Mouse (Mus musculus) thymus, postnatal 10 days (tissue): ENCODE data around the gene Iars.

Source experiments
- DNase-seq, 2 experiments: peaks; one replicate each; pipeline ENCODE4 v3.0.0; 2021; ENCODE audit warnings: low spot score in 2 of 2

The Iars gene

GRCm38 (mm10) chr13:49681351-49682232 is at the start of gene Iars:
Iars (plus strand) TSS chr13:49682100.
- peak; percentile 97 to 98 for DNase-seq

GRCm38 (mm10) chr13:49639965-49640364 is 41.9 kb upstream of the Iars start:
- DNase-seq, result no peak

GRCm38 (mm10) chr13:49642650-49643049 is 39.2 kb upstream of the Iars start:
- DNase-seq, result no peak

- DNase-seq, result no peak
These were observed 38.1 kb upstream of the Iars start for GRCm38 (mm10) chr13:49643669-49644362.

GRCm38 (mm10) chr13:49644731-49645529 is 37.0 kb upstream of the Iars start:
- DNase-seq, result no peak

GRCm38 (mm10) chr13:49646019-49646418 is 35.9 kb upstream of the Iars start:
- no peak for DNase-seq

- no peak for DNase-seq
These were observed 30.8 kb upstream of the Iars start for GRCm38 (mm10) chr13:49651136-49651535.

GRCm38 (mm10) chr13:49651781-49652351 is 30.0 kb upstream of the Iars start:
- no peak for DNase-seq

GRCm38 (mm10) chr13:49652481-49653179 is 29.3 kb upstream of the Iars start, which contains the start of the genes Cenpp and Nol8:
Cenpp (minus strand) TSS chr13:49652785.
Nol8 (plus strand) TSS chr13:49653078.
- peak; percentile 99 to 100 for DNase-seq

GRCm38 (mm10) chr13:49653180-49653541 is 28.7 kb upstream of the Iars start:
- peak in 1 of 2 experiments; percentile 35 for DNase-seq

GRCm38 (mm10) chr13:49677793-49678192 is 4.1 kb upstream of the Iars start:
- no peak for DNase-seq

GRCm38 (mm10) chr13:49682233-49682846 is 440 bp downstream of the Iars start:
- no peak for DNase-seq

- no peak for DNase-seq
These were observed 2.4 kb downstream of the Iars start for GRCm38 (mm10) chr13:49684266-49684665.

GRCm38 (mm10) chr13:49691056-49691455 is 9.2 kb downstream of the Iars start:
- DNase-seq, result no peak

GRCm38 (mm10) chr13:49703216-49703779 is 21.4 kb downstream of the Iars start:
- DNase-seq, result no peak

- DNase-seq, result no peak
These were observed 24.3 kb downstream of the Iars start for GRCm38 (mm10) chr13:49706032-49706690.

- no peak for DNase-seq
These were observed 26.4 kb downstream of the Iars start for GRCm38 (mm10) chr13:49708311-49708710.

GRCm38 (mm10) chr13:49712047-49712721 is 30.3 kb downstream of the Iars start:
- DNase-seq, result no peak

GRCm38 (mm10) chr13:49719310-49719709 is 37.4 kb downstream of the Iars start:
- no peak for DNase-seq
